Mouse (Mus musculus): ENCODE results near the gene Ube2u.

Gene Ube2u

DNA sequence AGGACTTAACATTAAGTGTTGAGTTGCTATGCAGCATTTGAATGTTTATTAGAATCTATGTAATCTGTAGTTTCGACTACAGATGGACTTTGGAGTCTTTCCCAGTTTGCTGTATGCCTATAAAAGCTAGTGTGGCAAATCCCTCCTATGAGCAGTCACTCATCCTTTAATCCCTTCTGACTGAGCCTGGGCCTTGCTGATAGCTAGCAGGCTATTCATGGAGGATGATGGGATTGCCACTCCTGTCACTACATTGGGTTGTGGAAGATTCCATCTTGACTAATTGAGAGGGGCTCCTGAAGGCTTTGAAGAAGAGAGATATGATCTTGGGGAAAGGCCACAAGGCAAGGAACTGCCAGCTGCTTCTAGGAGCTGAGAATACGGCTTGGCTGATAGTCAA is 74.6 kb downstream of the Ube2u start:
- no peak for DNase-seq

DNA sequence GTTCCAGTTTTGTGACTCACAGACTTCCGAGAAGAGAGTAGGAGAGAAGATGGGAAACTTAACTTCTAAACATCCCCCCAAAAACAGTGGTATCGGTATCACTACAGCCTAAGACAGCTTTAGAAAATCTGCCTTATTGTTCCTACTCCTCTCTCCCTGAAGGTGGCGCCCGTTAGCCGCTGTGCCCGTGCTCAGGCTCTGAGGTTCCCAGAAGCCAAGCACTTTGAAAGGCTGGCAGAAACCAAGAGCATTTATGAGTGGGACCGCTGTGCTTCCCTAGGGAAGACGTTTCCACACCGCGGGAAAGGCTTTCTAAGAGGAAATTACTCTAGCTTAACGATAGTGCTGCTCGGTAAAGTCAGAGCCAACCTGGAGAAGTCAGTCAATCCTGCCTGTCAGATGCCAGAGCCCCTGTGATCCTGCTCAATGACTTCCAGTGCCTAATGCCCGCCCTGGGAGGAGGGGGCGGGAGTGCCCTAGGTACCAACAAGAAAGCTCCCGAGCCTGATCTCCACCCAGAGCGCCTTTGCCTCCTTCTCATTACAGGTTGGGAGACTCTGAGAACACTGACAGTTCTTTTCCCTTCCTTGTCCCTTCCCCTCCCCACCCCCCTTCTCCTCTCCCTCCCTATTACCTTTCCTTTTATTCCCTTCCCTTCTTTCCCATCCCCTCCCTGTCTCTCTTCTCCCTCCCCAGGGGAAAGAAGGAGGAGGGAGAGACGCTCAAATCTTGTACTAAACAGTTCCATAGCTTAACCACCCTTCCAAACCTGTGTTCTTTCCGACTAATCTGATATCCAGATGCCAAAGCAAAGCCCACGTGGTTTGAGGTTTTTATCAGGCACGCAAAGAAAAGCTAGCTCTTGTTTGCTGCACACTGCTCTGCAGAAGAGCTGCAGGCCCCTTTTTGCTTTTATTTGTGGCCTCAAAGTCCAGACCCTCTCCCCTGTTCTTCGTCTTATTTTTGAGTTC is 109.9 kb downstream of the Ube2u start:
- peak; percentile 77 for DNase-seq

DNA sequence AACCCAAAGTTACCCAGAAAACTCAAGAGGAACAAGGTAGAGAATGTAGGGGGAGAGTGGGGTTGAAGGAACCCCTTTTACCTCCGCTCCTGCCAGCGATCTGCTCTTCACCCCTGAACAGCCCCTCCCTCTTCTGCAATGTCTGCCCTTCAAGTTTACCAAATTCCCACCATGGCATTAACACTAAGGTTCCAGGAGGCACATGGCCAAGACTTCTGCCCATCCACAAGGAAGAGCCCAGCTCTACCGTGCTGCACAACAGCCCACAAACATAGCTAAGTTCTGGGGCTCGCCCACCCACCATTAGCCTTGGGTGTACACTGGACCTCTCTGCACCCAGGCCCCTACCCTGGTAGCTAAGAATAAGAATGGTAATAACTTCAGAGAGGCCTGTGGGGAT is 117.1 kb downstream of the Ube2u start:
- no peak for DNase-seq

DNA sequence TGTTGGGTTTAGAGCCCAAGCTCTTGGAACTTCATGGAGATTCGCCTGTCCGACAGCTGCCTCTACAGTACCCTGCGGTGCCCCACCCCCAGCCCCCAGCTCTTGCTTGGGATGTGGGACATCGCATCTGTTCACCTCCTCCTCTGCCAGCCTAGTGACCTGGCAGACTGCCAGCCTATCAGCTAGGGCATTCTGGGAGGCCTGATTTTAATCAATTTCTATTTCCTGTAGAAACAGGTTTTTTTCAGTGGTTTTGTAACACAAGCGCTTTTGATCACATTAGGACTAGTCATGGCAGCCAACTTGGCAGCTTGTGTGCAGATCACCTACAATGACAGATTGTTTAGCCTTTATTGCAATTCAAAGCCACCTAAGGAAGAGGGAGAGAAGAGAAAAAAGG is 118.0 kb downstream of the Ube2u start:
- no peak for DNase-seq

DNA sequence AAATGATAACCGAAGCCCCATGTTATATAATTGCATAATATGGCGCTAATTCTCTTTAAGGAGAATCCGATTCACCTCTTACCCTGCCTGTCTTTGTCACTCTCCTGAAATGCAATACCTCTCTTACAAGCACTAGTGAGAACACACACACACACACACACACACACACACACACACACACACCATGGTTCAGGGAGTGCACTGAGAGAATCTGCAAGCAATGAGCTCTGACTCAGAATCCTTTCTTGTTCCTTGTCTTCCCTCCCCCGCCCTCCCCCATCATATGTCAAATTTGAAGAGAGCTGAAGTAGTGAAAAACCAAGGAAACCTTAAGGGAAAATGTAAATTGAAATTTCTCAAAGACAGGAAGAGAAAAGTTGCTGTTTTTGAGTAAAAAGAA is 118.4 kb downstream of the Ube2u start:
- DNase-seq = no peak

Measured in lung, postnatal 36 days (tissue).